Mouse (Mus musculus): ENCODE measurements at regions not wholly inside any gene's neighbourhood (a gene's known extent, or its start where the extent isn't known, plus 50 kb on each side); places are given as distances from the start of the nearest gene placed in this dataset.

- Histone ChIP-seq H3K36me3 (ENCODE audit: control insufficient read depth, insufficient read depth, low read length, poor library complexity, severe bottlenecking) (no peaks in the 10 kb centered on the region), H3K4me3 (ENCODE audit: insufficient read depth in 1 of 2, low read depth in 1 of 2, low read length in 2 of 2, poor library complexity in 1 of 2, severe bottlenecking in 1 of 2) (no peak overlapping the region), H3K9me3 (ENCODE audit: control insufficient read depth, insufficient read depth, low read depth, low read length) (no peaks in the 10 kb centered on the region), H3K27ac (ENCODE audit: insufficient read depth, low read depth, low read length, poor library complexity, severe bottlenecking) (no peak overlapping the region), H3K9ac (ENCODE audit: insufficient read depth, low read depth, low read length, poor library complexity, severe bottlenecking) (no peak overlapping the region), H3K4me1 (ENCODE audit: control insufficient read depth in 2 of 2, insufficient read depth in 2 of 2, low read length in 2 of 2, poor library complexity in 1 of 2) (no peaks in the 10 kb centered on the region)
- no peak for DNase-seq (ENCODE audit: low read depth, low spot score)
- in situ Hi-C loops (cut with MboI; ENCODE audit: low sequenced_read_pairs in 2 of 2, unreplicated experiment in 2 of 2) = no loop called here
- TF ChIP-seq CHD2 (IDR thresholded peaks at IDR 0.05; ENCODE audit: low read depth, low read length) = no peak
- no peak for TF ChIP-seq ZNF384 (IDR thresholded peaks at IDR 0.05; ENCODE audit: low read depth, low read length)
- TF ChIP-seq HCFC1 (IDR thresholded peaks at IDR 0.05; ENCODE audit: borderline replicate concordance, insufficient read depth, low read length) = no peak
- TF ChIP-seq ZC3H11A (IDR thresholded peaks at IDR 0.05; ENCODE audit: borderline replicate concordance, low read depth, low read length) = no peak
- no peak for TF ChIP-seq MAFK (IDR thresholded peaks at IDR 0.05; ENCODE audit: insufficient read depth, low read depth, low read length)
Observed at GRCm38 (mm10) chr4:12308332-12308731, 136.5 kb upstream of the Fam92a start.

GRCm38 (mm10) chr4:12306618-12307565 is 135.1 kb upstream of the Fam92a start:
- H3K27ac ChIP-seq (ENCODE audit: insufficient read depth, low read depth, low read length, poor library complexity, severe bottlenecking) = no peak overlapping the region; the same call in 1 of the 2 replicates
- in situ Hi-C loops (cut with MboI; ENCODE audit: low sequenced_read_pairs in 2 of 2, unreplicated experiment in 2 of 2) = no loop called here
- no peak overlapping the region for H3K9ac ChIP-seq (ENCODE audit: insufficient read depth, low read depth, low read length, poor library complexity, severe bottlenecking)
- H3K9me3 ChIP-seq (ENCODE audit: control insufficient read depth, insufficient read depth, low read depth, low read length) = no peaks in the 10 kb centered on the region
- no peak overlapping the region for H3K4me3 ChIP-seq (ENCODE audit: insufficient read depth in 1 of 2, low read depth in 1 of 2, low read length in 2 of 2, poor library complexity in 1 of 2, severe bottlenecking in 1 of 2)
- no peaks in the 10 kb centered on the region for H3K4me1 ChIP-seq (ENCODE audit: control insufficient read depth in 2 of 2, insufficient read depth in 2 of 2, low read length in 2 of 2, poor library complexity in 1 of 2)
- no peaks in the 10 kb centered on the region for H3K36me3 ChIP-seq (ENCODE audit: control insufficient read depth, insufficient read depth, low read length, poor library complexity, severe bottlenecking)
- TF ChIP-seq HCFC1 (IDR thresholded peaks at IDR 0.05; ENCODE audit: borderline replicate concordance, insufficient read depth, low read length) = no peak
- TF ChIP-seq ZNF384 (IDR thresholded peaks at IDR 0.05; ENCODE audit: low read depth, low read length) = no peak
- TF ChIP-seq MAFK (IDR thresholded peaks at IDR 0.05; ENCODE audit: insufficient read depth, low read depth, low read length) = no peak
- TF ChIP-seq ZC3H11A (IDR thresholded peaks at IDR 0.05; ENCODE audit: borderline replicate concordance, low read depth, low read length) = no peak
- TF ChIP-seq CHD2 (IDR thresholded peaks at IDR 0.05; ENCODE audit: low read depth, low read length) = no peak
- DNase-seq (ENCODE audit: low read depth, low spot score) = no peak

GRCm38 (mm10) chr4:12287079-12287686 is 115.4 kb upstream of the Fam92a start:
- no peak overlapping the region for H3K27ac ChIP-seq (ENCODE audit: insufficient read depth, low read depth, low read length, poor library complexity, severe bottlenecking)
- no peaks in the 10 kb centered on the region for H3K9me3 ChIP-seq (ENCODE audit: control insufficient read depth, insufficient read depth, low read depth, low read length)
- no peak for DNase-seq (ENCODE audit: low read depth, low spot score)
- H3K9ac ChIP-seq (ENCODE audit: insufficient read depth, low read depth, low read length, poor library complexity, severe bottlenecking) = no peak overlapping the region
- no peaks in the 10 kb centered on the region for H3K4me1 ChIP-seq (ENCODE audit: control insufficient read depth in 2 of 2, insufficient read depth in 2 of 2, low read length in 2 of 2, poor library complexity in 1 of 2)
- TF ChIP-seq ZNF384 (IDR thresholded peaks at IDR 0.05; ENCODE audit: low read depth, low read length) (no peak), CHD2 (IDR thresholded peaks at IDR 0.05; ENCODE audit: low read depth, low read length) (no peak), ZC3H11A (IDR thresholded peaks at IDR 0.05; ENCODE audit: borderline replicate concordance, low read depth, low read length) (no peak), MAFK (IDR thresholded peaks at IDR 0.05; ENCODE audit: insufficient read depth, low read depth, low read length) (no peak), HCFC1 (IDR thresholded peaks at IDR 0.05; ENCODE audit: borderline replicate concordance, insufficient read depth, low read length) (no peak)
- no peak overlapping the region for H3K4me3 ChIP-seq (ENCODE audit: insufficient read depth in 1 of 2, low read depth in 1 of 2, low read length in 2 of 2, poor library complexity in 1 of 2, severe bottlenecking in 1 of 2)
- in situ Hi-C loops (cut with MboI; ENCODE audit: low sequenced_read_pairs in 2 of 2, unreplicated experiment in 2 of 2) = no loop called here
- no peaks in the 10 kb centered on the region for H3K36me3 ChIP-seq (ENCODE audit: control insufficient read depth, insufficient read depth, low read length, poor library complexity, severe bottlenecking)

GRCm38 (mm10) chr4:12286391-12286790 is 114.6 kb upstream of the Fam92a start:
- in situ Hi-C loops (cut with MboI; ENCODE audit: low sequenced_read_pairs in 2 of 2, unreplicated experiment in 2 of 2) = no loop called here

More at GRCm38 (mm10) chr4:12286391-12286790, 114.6 kb upstream of the Fam92a start:
- TF ChIP-seq CHD2 (IDR thresholded peaks at IDR 0.05; ENCODE audit: low read depth, low read length) (no peak), ZC3H11A (IDR thresholded peaks at IDR 0.05; ENCODE audit: borderline replicate concordance, low read depth, low read length) (no peak)
- no peak overlapping the region for H3K27ac ChIP-seq (ENCODE audit: insufficient read depth, low read depth, low read length, poor library complexity, severe bottlenecking)
- DNase-seq (ENCODE audit: low read depth, low spot score) = no peak
- no peak overlapping the region for H3K9ac ChIP-seq (ENCODE audit: insufficient read depth, low read depth, low read length, poor library complexity, severe bottlenecking)
- no peaks in the 10 kb centered on the region for H3K9me3 ChIP-seq (ENCODE audit: control insufficient read depth, insufficient read depth, low read depth, low read length)
- H3K4me3 ChIP-seq (ENCODE audit: insufficient read depth in 1 of 2, low read depth in 1 of 2, low read length in 2 of 2, poor library complexity in 1 of 2, severe bottlenecking in 1 of 2) = no peak overlapping the region
- no peaks in the 10 kb centered on the region for H3K4me1 ChIP-seq (ENCODE audit: control insufficient read depth in 2 of 2, insufficient read depth in 2 of 2, low read length in 2 of 2, poor library complexity in 1 of 2)
- H3K36me3 ChIP-seq (ENCODE audit: control insufficient read depth, insufficient read depth, low read length, poor library complexity, severe bottlenecking) = no peaks in the 10 kb centered on the region

Measured in ES-E14 (cell line).